Mouse (Mus musculus) gastrocnemius, adult 2 months (tissue): ENCODE measurements around the gene Otub1. TPM values are rescaled to one million over a fixed set of nuclear protein-coding genes. Genes with fewer than 3 reads are reported as not detected.

Experiments
- DNase-seq: peaks from one replicate; pipeline ENCODE4 v3.0.0; 2022
- H3K27ac ChIP-seq: fragments of 200-600 bp; 2 replicates; pipeline ENCODE4 v1.8.1; 2022; ENCODE audit warnings: mild to moderate bottlenecking
- H3K4me3 ChIP-seq: fragments of 200-600 bp; 2 replicates; pipeline ENCODE4 v1.8.1; 2022; ENCODE audit warnings: mild to moderate bottlenecking, moderate library complexity
- CTCF ChIP-seq: fragments of 200-600 bp; IDR thresholded peaks from 2 replicates; pipeline ENCODE4 v1.8.1; 2022; ENCODE audit warnings: antibody characterized with exemption, mild to moderate bottlenecking, moderate library complexity
- intact Hi-C: fragments of 180-260 bp; cut with DNase I; formaldehyde crosslinking; loops from one replicate; pipeline ENCODE4 v1.15.1; 2025
- total RNA-seq, 2 experiments: library from RNA; stranded (reverse); gene quantifications; 2 replicates each; pipeline ENCODE4 v1.2.3; 2021

The Otub1 gene
- total RNA-seq, 2 experiments from 2014 or later, result 45.0 to 50.3 TPM

GRCm38 (mm10) chr19:7199089-7199488 is 7.0 kb downstream of the Otub1 start:
- no peak for DNase-seq
- intact Hi-C loops, result no loop called here
- no peak overlapping the region for H3K27ac ChIP-seq
- TF ChIP-seq CTCF, result no peak
- H3K4me3 ChIP-seq, result no peak overlapping the region

GRCm38 (mm10) chr19:7197445-7197844 is 8.7 kb downstream of the Otub1 start:
- H3K27ac ChIP-seq, result no peak overlapping the region
- TF ChIP-seq CTCF, result no peak
- intact Hi-C loops, result no loop called here
- H3K4me3 ChIP-seq, result no peak overlapping the region
- DNase-seq, result no peak

GRCm38 (mm10) chr19:7196741-7197270 is 9.3 kb downstream of the Otub1 start:
- intact Hi-C loops, result loop anchor here (1.0 kb wide), 2 partner anchors 129 to 133 kb away; no protein-coding TSS in a partner anchor
- DNase-seq, result no peak
- no peak for TF ChIP-seq CTCF
- Histone ChIP-seq H3K27ac (no peak overlapping the region), H3K4me3 (no peak overlapping the region)

- DNase-seq, result peak; percentile 79
- no peak; the same call in 1 of the 2 replicates for TF ChIP-seq CTCF
- H3K27ac ChIP-seq, result peak overlapping the region; percentile 46; the same call in 1 of the 2 replicates
- intact Hi-C loops, result loop anchor here (1.0 kb wide), 2 partner anchors 128 to 132 kb away; no protein-coding TSS in a partner anchor
- H3K4me3 ChIP-seq, result peak overlapping the region; percentile 0; the same call in 1 of the 2 replicates
These were observed 10.0 kb downstream of the Otub1 start for GRCm38 (mm10) chr19:7195900-7196728.

- Histone ChIP-seq H3K4me3 (no peak overlapping the region), H3K27ac (no peak overlapping the region)
- DNase-seq, result no peak
- no peak for TF ChIP-seq CTCF
- intact Hi-C loops, result no loop called here
These were observed 13.6 kb downstream of the Otub1 start for GRCm38 (mm10) chr19:7192561-7192967.

- H3K27ac ChIP-seq, result no peak overlapping the region
- DNase-seq, result no peak
- no peak for TF ChIP-seq CTCF
- no peak overlapping the region for H3K4me3 ChIP-seq
- intact Hi-C loops, result no loop called here
These were observed 14.5 kb downstream of the Otub1 start for GRCm38 (mm10) chr19:7191639-7192038.

GRCm38 (mm10) chr19:7190986-7191385 is 15.1 kb downstream of the Otub1 start:
- intact Hi-C loops, result no loop called here
- Histone ChIP-seq H3K27ac (no peak overlapping the region), H3K4me3 (no peak overlapping the region)
- no peak for DNase-seq
- TF ChIP-seq CTCF, result no peak

- DNase-seq, result no peak
- intact Hi-C loops, result no loop called here
- Histone ChIP-seq H3K27ac (no peak overlapping the region), H3K4me3 (no peak overlapping the region)
- no peak for TF ChIP-seq CTCF
These were observed 17.1 kb downstream of the Otub1 start for GRCm38 (mm10) chr19:7189026-7189425.

- no peak for DNase-seq
- no peak overlapping the region for H3K4me3 ChIP-seq
- TF ChIP-seq CTCF, result no peak
- H3K27ac ChIP-seq, result no peak overlapping the region
- intact Hi-C loops, result no loop called here
These were observed 19.0 kb downstream of the Otub1 start for GRCm38 (mm10) chr19:7187157-7187556.

GRCm38 (mm10) chr19:7185715-7186291 is 20.3 kb downstream of the Otub1 start:
- Histone ChIP-seq H3K4me3 (no peak overlapping the region), H3K27ac (no peak overlapping the region)
- intact Hi-C loops, result no loop called here
- TF ChIP-seq CTCF, result no peak
- no peak for DNase-seq

GRCm38 (mm10) chr19:7185059-7185458 is 21.1 kb downstream of the Otub1 start:
- TF ChIP-seq CTCF, result no peak
- Histone ChIP-seq H3K27ac (no peak overlapping the region), H3K4me3 (no peak overlapping the region)
- DNase-seq, result no peak
- intact Hi-C loops, result no loop called here

- Histone ChIP-seq H3K4me3 (no peak overlapping the region), H3K27ac (no peak overlapping the region)
- intact Hi-C loops, result loop anchor here (5.0 kb wide), 1 partner anchor 71 kb away; no protein-coding TSS in a partner anchor
- no peak for TF ChIP-seq CTCF
- no peak for DNase-seq
These were observed 22.7 kb downstream of the Otub1 start for GRCm38 (mm10) chr19:7183419-7183818.
